Comparison of ENCODE assay signal across 27 mouse cellular contexts in genomic region chr6:91530673-91531072, GRCm38 (mm10).
"Had no signal": no experiment of that assay in that cellular context is flagged by ENCODE, and none has a peak within 500 bp of the region (broad histone marks: within the 10 kb centered on the region; RNA-seq: fewer than 3 reads in every experiment).

No protein-coding gene starts in this region.

- H3K4me3 ChIP-seq: heart, embryonic 12.5 days; heart, embryonic 13.5 days; heart, embryonic 15.5 days; hindbrain, embryonic 10.5 days; hindbrain, embryonic 12.5 days; hindbrain, embryonic 13.5 days; hindbrain, embryonic 15.5 days; intestine, embryonic 15.5 days; kidney, embryonic 15.5 days; layer of hippocampus, adult 2 months; left cerebral cortex, adult 2 months had no signal

- DNase-seq: heart, postnatal 14 days; kidney, adult 11 months; kidney, adult 18-20 months; kidney, adult 2 months; kidney, adult 8-10 months; kidney, adult 9 months; kidney, postnatal 10 days; kidney, postnatal 14 days; kidney, postnatal 25 days; kidney, postnatal 36 days; kidney, postnatal 4 days; layer of hippocampus, adult 9-11 months; layer of hippocampus, postnatal 36 days had no signal

- H3K27ac ChIP-seq: hindbrain, embryonic 10.5 days; hindbrain, embryonic 12.5 days; hindbrain, embryonic 13.5 days; hindbrain, embryonic 14.5 days; hindbrain, embryonic 15.5 days; hindbrain, postnatal 0 days; intestine, embryonic 15.5 days; kidney, embryonic 15.5 days; kidney, postnatal 0 days; layer of hippocampus, adult 2 months; left cerebral cortex, adult 2 months had no signal
